Mouse (Mus musculus): ENCODE results near the gene Zfp763. TPM values are rescaled to one million over a fixed set of nuclear protein-coding genes. Genes with fewer than 3 reads are reported as not detected.

Zfp763 gene
- polyA plus RNA-seq (2014; fragmentation: Illumina TruSeq; extraction: RNeasy Lipid Tissue Mini Kit (QIAGEN cat#74804); ENCODE audit: low read depth, low replicate concordance): 5.7 TPM

DNA sequence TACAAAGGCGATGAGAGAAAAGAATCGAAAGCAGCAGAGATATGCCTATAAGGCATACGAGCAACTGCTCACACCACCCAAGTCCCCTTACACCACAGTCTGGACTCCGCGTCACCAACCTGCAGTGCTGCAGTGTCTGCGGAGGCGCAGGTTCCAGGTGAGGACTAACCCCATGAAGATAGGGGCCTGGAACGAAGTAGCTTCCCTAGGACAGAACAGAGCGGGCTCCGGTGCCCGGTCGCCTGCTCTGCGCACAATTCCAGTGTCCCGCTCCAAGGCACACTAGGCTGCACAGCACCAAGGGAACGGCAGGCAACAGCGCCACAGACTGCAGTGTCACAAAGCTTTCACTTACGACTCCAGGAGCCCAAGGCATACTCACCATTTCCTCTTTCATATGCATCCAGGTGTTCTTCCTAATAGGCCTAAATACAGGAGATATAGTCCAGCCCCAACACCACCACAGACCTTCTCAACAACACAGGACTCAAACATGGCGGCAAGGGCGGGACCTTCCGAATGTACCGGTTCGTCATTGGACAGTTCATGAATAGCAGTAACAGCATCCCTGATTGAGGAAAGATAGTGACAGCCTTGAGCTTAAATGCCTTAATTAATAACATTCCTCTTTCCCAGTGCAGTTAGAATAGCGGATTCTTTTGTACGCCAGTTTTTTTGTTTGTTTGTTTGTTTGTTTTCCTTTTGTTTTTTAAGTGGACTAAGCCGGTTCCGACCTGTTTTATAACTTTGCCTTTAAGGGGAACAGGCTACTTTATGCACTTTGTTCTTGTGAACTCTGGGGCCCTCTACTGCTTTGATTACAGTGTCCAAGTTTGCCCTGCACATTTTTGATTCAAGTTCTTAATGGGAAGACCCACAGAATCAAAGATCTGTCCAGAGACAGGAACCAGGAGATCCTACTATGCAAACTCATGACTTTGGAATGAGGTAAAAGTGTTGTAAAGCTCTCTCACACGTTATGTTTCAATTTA is at the start of gene Zfp763:
Gene Zfp763 (minus strand): TSS at position 503 of the 992 bp plus-strand sequence.

DNA sequence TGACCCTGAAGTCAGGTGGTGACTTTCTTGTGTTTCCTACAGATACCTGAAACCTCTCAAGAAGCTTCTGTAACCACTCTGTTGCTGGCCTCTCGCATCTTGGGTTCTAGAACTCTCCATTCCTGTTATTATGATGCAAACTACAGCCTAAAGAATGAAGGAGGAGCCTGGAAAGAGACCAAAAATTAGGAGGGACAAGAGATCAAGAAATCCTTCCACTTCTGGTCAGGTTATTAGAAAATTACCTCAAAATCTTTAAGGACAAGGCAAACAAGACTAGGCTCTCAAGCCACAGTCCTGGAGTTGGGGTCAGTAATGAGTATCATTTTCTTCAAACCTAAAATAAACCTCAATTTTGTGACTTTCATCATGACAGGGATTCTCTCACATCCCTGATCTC is 34.8 kb upstream of the Zfp763 start, which contains the start of gene 4921501E09Rik:
Gene 4921501E09Rik (minus strand): TSS at position 101 of the 400 bp plus-strand sequence.

GRCm38 (mm10) chr17:32992699-32993474 is 40.3 kb downstream of the Zfp763 start, which contains the start of gene Zfp952:
Gene Zfp952 (plus strand): TSS chr17:32993129.

Other genes starting within 250 kb of the Zfp763 start
- 35.7 TPM for gene Zfp871, start 245.1 kb downstream of the Zfp763 start, polyA plus RNA-seq (2014; fragmentation: Illumina TruSeq; extraction: RNeasy Lipid Tissue Mini Kit (QIAGEN cat#74804); ENCODE audit: low read depth, low replicate concordance)
- not detected for gene Zfp811, start 223.5 kb downstream of the Zfp763 start, polyA plus RNA-seq (2014; fragmentation: Illumina TruSeq; extraction: RNeasy Lipid Tissue Mini Kit (QIAGEN cat#74804); ENCODE audit: low read depth, low replicate concordance)
- gene Zfp799, start 203.1 kb downstream of the Zfp763 start, polyA plus RNA-seq (2014; fragmentation: Illumina TruSeq; extraction: RNeasy Lipid Tissue Mini Kit (QIAGEN cat#74804); ENCODE audit: low read depth, low replicate concordance): 4.9 TPM
- gene Zfp870, start 141.8 kb downstream of the Zfp763 start, polyA plus RNA-seq (2014; fragmentation: Illumina TruSeq; extraction: RNeasy Lipid Tissue Mini Kit (QIAGEN cat#74804); ENCODE audit: low read depth, low replicate concordance): 4.7 TPM
- gene Cyp4f14, start 116.1 kb downstream of the Zfp763 start, polyA plus RNA-seq (2014; fragmentation: Illumina TruSeq; extraction: RNeasy Lipid Tissue Mini Kit (QIAGEN cat#74804); ENCODE audit: low read depth, low replicate concordance): 130 TPM
- gene Cyp4f13, start 86.0 kb downstream of the Zfp763 start, polyA plus RNA-seq (2014; fragmentation: Illumina TruSeq; extraction: RNeasy Lipid Tissue Mini Kit (QIAGEN cat#74804); ENCODE audit: low read depth, low replicate concordance): 21.9 TPM
- 5.4 TPM for gene Zfp472, start 67.6 kb downstream of the Zfp763 start, polyA plus RNA-seq (2014; fragmentation: Illumina TruSeq; extraction: RNeasy Lipid Tissue Mini Kit (QIAGEN cat#74804); ENCODE audit: low read depth, low replicate concordance)
- gene Zfp952, start 40.3 kb downstream of the Zfp763 start, polyA plus RNA-seq (2014; fragmentation: Illumina TruSeq; extraction: RNeasy Lipid Tissue Mini Kit (QIAGEN cat#74804); ENCODE audit: low read depth, low replicate concordance): 7.5 TPM
- not detected for gene 4921501E09Rik, start 34.7 kb upstream of the Zfp763 start, polyA plus RNA-seq (2014; fragmentation: Illumina TruSeq; extraction: RNeasy Lipid Tissue Mini Kit (QIAGEN cat#74804); ENCODE audit: low read depth, low replicate concordance)
- gene Zfp563, start 55.9 kb upstream of the Zfp763 start, polyA plus RNA-seq (2014; fragmentation: Illumina TruSeq; extraction: RNeasy Lipid Tissue Mini Kit (QIAGEN cat#74804); ENCODE audit: low read depth, low replicate concordance): 8.6 TPM
- gene Morc2b, start 106.3 kb upstream of the Zfp763 start, polyA plus RNA-seq (2014; fragmentation: Illumina TruSeq; extraction: RNeasy Lipid Tissue Mini Kit (QIAGEN cat#74804); ENCODE audit: low read depth, low replicate concordance): not detected
- gene Olfr55, start 135.0 kb upstream of the Zfp763 start, polyA plus RNA-seq (2014; fragmentation: Illumina TruSeq; extraction: RNeasy Lipid Tissue Mini Kit (QIAGEN cat#74804); ENCODE audit: low read depth, low replicate concordance): not detected
- gene Olfr239, start 157.9 kb upstream of the Zfp763 start, polyA plus RNA-seq (2014; fragmentation: Illumina TruSeq; extraction: RNeasy Lipid Tissue Mini Kit (QIAGEN cat#74804); ENCODE audit: low read depth, low replicate concordance): not detected
- not detected for gene Olfr1564, start 188.3 kb upstream of the Zfp763 start, polyA plus RNA-seq (2014; fragmentation: Illumina TruSeq; extraction: RNeasy Lipid Tissue Mini Kit (QIAGEN cat#74804); ENCODE audit: low read depth, low replicate concordance)
- 13.7 TPM for gene Zfp955a, start 221.7 kb upstream of the Zfp763 start, polyA plus RNA-seq (2014; fragmentation: Illumina TruSeq; extraction: RNeasy Lipid Tissue Mini Kit (QIAGEN cat#74804); ENCODE audit: low read depth, low replicate concordance)
- not detected for gene Olfr63, start 231.3 kb upstream of the Zfp763 start, polyA plus RNA-seq (2014; fragmentation: Illumina TruSeq; extraction: RNeasy Lipid Tissue Mini Kit (QIAGEN cat#74804); ENCODE audit: low read depth, low replicate concordance)